Mouse (Mus musculus) heart, postnatal 0 days (tissue): ENCODE measurements around the gene Cdca7l. TPM values are rescaled to one million over a fixed set of nuclear protein-coding genes. Genes with fewer than 3 reads are reported as not detected.
"Not testable (repeated sequence)": the region's sequence is repeated elsewhere in the genome, so short reads cannot be mapped to it uniquely, and the experiment has no call there.

Experiments
- ATAC-seq: fragments of 200-750 bp; cut with Nextera tagmentation; 2 replicates; pipeline ENCODE4 v1.8.0; 2017; ENCODE audit warnings: low read depth, moderate number of reproducible peaks, moderate library complexity; ENCODE audit not compliant: insufficient read depth
- DNase-seq: peaks from one replicate; pipeline ENCODE4 v3.0.0-alpha.2; 2016; ENCODE audit warnings: low spot score
- H3K27ac ChIP-seq: fragments of 300-500 bp; sonication (generic); 2 replicates; pipeline ENCODE4 v1.5.1; 2014; ENCODE audit warnings: low read depth, mild to moderate bottlenecking
- H3K27me3 ChIP-seq: fragments of 300-500 bp; sonication (generic); 2 replicates; pipeline ENCODE4 v1.6.1; 2014; ENCODE audit warnings: low read length, mixed read lengths; ENCODE audit not compliant: control insufficient read depth, insufficient read depth
- H3K36me3 ChIP-seq: fragments of 300-500 bp; sonication (generic); replicated peaks from 2 replicates; pipeline ENCODE4 v1.6.1; 2014; ENCODE audit warnings: low read length, mixed read lengths; ENCODE audit not compliant: control insufficient read depth, insufficient read depth
- H3K4me1 ChIP-seq: fragments of 300-500 bp; sonication (generic); 2 replicates; pipeline ENCODE4 v1.6.1; 2014; ENCODE audit warnings: antibody characterized with exemption; ENCODE audit not compliant: control insufficient read depth, insufficient read depth
- H3K4me2 ChIP-seq: fragments of 300-500 bp; sonication (generic); 2 replicates; pipeline ENCODE4 v1.6.1; 2014; ENCODE audit warnings: low read depth, mild to moderate bottlenecking, low read length, moderate library complexity
- H3K4me3 ChIP-seq: fragments of 300-500 bp; sonication (generic); 2 replicates; pipeline ENCODE4 v1.5.1; 2014; ENCODE audit warnings: low read depth, low read length
- H3K9ac ChIP-seq: fragments of 300-500 bp; sonication (generic); replicated peaks from 2 replicates; pipeline ENCODE4 v1.6.1; 2014; ENCODE audit warnings: low read depth, low read length, mixed read lengths
- H3K9me3 ChIP-seq: fragments of 300-500 bp; sonication (generic); replicated peaks from 2 replicates; pipeline ENCODE4 v1.6.1; 2016; ENCODE audit warnings: low read length; ENCODE audit not compliant: control insufficient read depth
- CTCF ChIP-seq: IDR thresholded peaks from 2 replicates; pipeline ENCODE4 v1.5.1; 2016; ENCODE audit warnings: antibody characterized with exemption, control low read depth, low read depth
- EP300 ChIP-seq: IDR thresholded peaks from 2 replicates; pipeline ENCODE4 v1.6.1; 2016; ENCODE audit warnings: antibody characterized with exemption, low read depth
- WGBS: fragments of 180-500 bp; shearing (Covaris S2); extraction: QIAGEN DNeasy Blood & Tissue Kit; methylation state at CpG from one replicate; pipeline ENCODE4 v1.1.7; 2014; 5-methylcytosine and 5-hydroxymethylcytosine counted together
- polyA plus RNA-seq: library from polyadenylated mRNA; unstranded; fragments of >200 nt; fragmentation: Nextera tagmentation; extraction: Ambion mirVana; gene quantifications from 2 replicates; pipeline ENCODE4 v1.2.1, GENCODE M21; 2015
- total RNA-seq: library from RNA; depleted of rRNA; stranded (reverse); fragments of >200 nt; gene quantifications from 2 replicates; pipeline ENCODE4 v1.2.3, GENCODE M21; 2014; ENCODE audit warnings: low replicate concordance; rRNA removed

Gene Cdca7l
- total RNA-seq (1.4 and 2.7 TPM in 2 replicates), polyA plus RNA-seq (3.7 and 4.1 TPM in 2 replicates)

- WGBS = no CpG with 5 or more reads among the region's 6 CpGs
- not testable (repeated sequence) for H3K4me1 ChIP-seq, H3K36me3 ChIP-seq, H3K27ac ChIP-seq, H3K9me3 ChIP-seq, H3K27me3 ChIP-seq, H3K9ac ChIP-seq, ATAC-seq, DNase-seq, H3K4me2 ChIP-seq, H3K4me3 ChIP-seq
These were observed at the start of gene Cdca7l for GRCm38 (mm10) chr12:117803989-117804388. Cdca7l (plus strand) TSS chr12:117804289.

- Histone ChIP-seq H3K4me3 (no peak overlapping the region), H3K27me3 (no peaks in the 10 kb centered on the region), H3K4me2 (no peak overlapping the region), H3K27ac (peak overlapping the region; percentile 66), H3K4me1 (peaks cover 19% of the 10 kb centered on the region; the same call in 1 of the 2 replicates), H3K9ac (no peak overlapping the region), H3K9me3 (no peaks in the 10 kb centered on the region), H3K36me3 (peaks cover 13% of the 10 kb centered on the region)
- ATAC-seq (peak; percentile 67), DNase-seq (peak; percentile 73)
- WGBS = 7% methylated on average over 7 of the region's 7 CpGs
- 0 out of 2 replicates have a peak, but pooled peaks have one; percentile 45 for TF ChIP-seq EP300
- peak; percentile 29; the same call in 1 of the 2 replicates for TF ChIP-seq CTCF
These were observed 48.1 kb upstream of the Cdca7l start for GRCm38 (mm10) chr12:117756010-117756409.

DNA sequence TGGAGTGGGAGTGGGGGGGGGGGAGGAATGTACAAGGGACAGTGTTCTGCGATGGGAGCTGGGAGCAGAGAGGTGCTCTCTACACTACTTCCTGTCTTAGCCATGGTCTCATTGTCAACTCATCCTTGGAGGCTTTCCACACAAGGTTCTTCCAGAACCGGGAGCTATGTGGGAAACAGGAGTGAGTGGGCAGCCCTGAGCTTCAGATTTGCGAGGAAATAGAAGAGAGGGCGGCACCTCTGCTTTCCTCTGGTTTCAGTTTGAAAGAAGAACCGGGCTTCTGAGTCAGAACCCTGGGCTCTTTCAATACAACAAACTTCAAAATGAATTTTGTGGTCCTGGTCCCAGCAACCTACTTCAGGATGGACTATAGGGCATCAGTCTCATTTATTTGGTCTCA is 43.7 kb upstream of the Cdca7l start:
- Histone ChIP-seq H3K27me3 (no peaks in the 10 kb centered on the region), H3K36me3 (peaks cover 13% of the 10 kb centered on the region), H3K9ac (no peak overlapping the region), H3K4me3 (no peak overlapping the region), H3K4me1 (peaks cover 13% of the 10 kb centered on the region; the same call in 1 of the 2 replicates), H3K9me3 (no peaks in the 10 kb centered on the region), H3K4me2 (no peak overlapping the region), H3K27ac (no peak overlapping the region)
- 73% methylated on average over 5 of the region's 5 CpGs for WGBS
- TF ChIP-seq CTCF = no peak
- TF ChIP-seq EP300 = no peak
- DNase-seq (no peak), ATAC-seq (no peak)

DNA sequence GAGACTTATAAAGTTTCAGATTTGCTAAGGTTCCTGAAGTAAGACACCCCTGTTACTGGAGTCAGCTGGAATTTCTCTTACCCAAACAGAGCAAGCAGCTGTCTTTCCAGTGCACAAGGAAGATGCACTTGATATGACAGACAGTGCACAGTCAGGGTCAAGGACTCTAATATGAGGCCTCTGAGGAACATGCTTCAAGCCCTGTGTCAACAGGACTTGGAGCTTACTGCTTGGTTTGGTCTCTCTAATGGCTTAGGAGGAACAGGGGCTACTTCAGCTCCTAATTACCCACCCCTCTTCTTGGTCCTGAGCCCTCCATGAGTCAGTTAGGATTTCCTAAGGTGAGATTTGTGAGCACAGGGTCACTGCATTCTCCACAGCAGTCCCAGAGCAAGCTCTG is 43.2 kb upstream of the Cdca7l start:
- no peak overlapping the region for H3K4me3 ChIP-seq
- TF ChIP-seq CTCF = no peak
- no peak for TF ChIP-seq EP300
- no peak overlapping the region for H3K27ac ChIP-seq
- H3K9ac ChIP-seq = no peak overlapping the region
- no peaks in the 10 kb centered on the region for H3K9me3 ChIP-seq
- peaks cover 8% of the 10 kb centered on the region; the same call in 1 of the 2 replicates for H3K4me1 ChIP-seq
- H3K4me2 ChIP-seq = no peak overlapping the region
- H3K27me3 ChIP-seq = no peaks in the 10 kb centered on the region
- peaks cover 13% of the 10 kb centered on the region for H3K36me3 ChIP-seq
- ATAC-seq = no peak
- DNase-seq = no peak

GRCm38 (mm10) chr12:117761698-117762097 is 42.4 kb upstream of the Cdca7l start:
- WGBS = 24% methylated on average over 1 of the region's 1 CpGs
- H3K36me3 ChIP-seq = peaks cover 13% of the 10 kb centered on the region
- H3K9ac ChIP-seq = no peak overlapping the region
- H3K27me3 ChIP-seq = no peaks in the 10 kb centered on the region
- ATAC-seq = no peak
- peak; percentile 12 for DNase-seq
- peaks cover 4% of the 10 kb centered on the region; the same call in 1 of the 2 replicates for H3K4me1 ChIP-seq
- H3K4me2 ChIP-seq = no peak overlapping the region
- H3K27ac ChIP-seq = no peak overlapping the region; the same call in 1 of the 2 replicates
- no peaks in the 10 kb centered on the region for H3K9me3 ChIP-seq
- no peak overlapping the region for H3K4me3 ChIP-seq
- no peak for TF ChIP-seq CTCF
- no peak for TF ChIP-seq EP300

GRCm38 (mm10) chr12:117763247-117763646 is 40.8 kb upstream of the Cdca7l start:
- Histone ChIP-seq H3K36me3 (no peaks in the 10 kb centered on the region), H3K4me1 (peaks cover 4% of the 10 kb centered on the region; the same call in 1 of the 2 replicates), H3K27me3 (no peaks in the 10 kb centered on the region), H3K9me3 (no peaks in the 10 kb centered on the region), H3K9ac (no peak overlapping the region), H3K27ac (peak overlapping the region; percentile 59), H3K4me2 (no peak overlapping the region), H3K4me3 (no peak overlapping the region)
- peak; percentile 80 for ATAC-seq
- TF ChIP-seq EP300 (0 out of 2 replicates have a peak, but pooled peaks have one; percentile 64), CTCF (no peak)
- 65% methylated on average over 3 of the region's 3 CpGs for WGBS
- DNase-seq = peak; percentile 47
